Mouse (Mus musculus) adrenal gland, postnatal 4 days (tissue): ENCODE data around the gene Kif2b. TPM values are rescaled to one million over a fixed set of nuclear protein-coding genes. Genes with fewer than 3 reads are reported as not detected.

Experiments
- DNase-seq, 2 experiments: peaks; one replicate each; pipeline ENCODE4 v3.0.0; 2021 to 2022; ENCODE audit warnings: low spot score in 2 of 2, mixed read lengths in 2 of 2
- long read RNA-seq, 2 experiments: library from polyadenylated mRNA; stranded (forward); transcript quantifications; one replicate each; pipeline ENCODE4 v2.0.0; 2021
- total RNA-seq, 2 experiments: library from RNA; stranded (reverse); gene quantifications; 2 replicates each; pipeline ENCODE4 v1.2.3; 2021

The Kif2b gene
- not detected for total RNA-seq
- long read RNA-seq, experiment 1 = 0 reads
- long read RNA-seq, experiment 2 = 0 reads

- DNase-seq = no peak
These were observed at the start of gene Kif2b for GRCm38 (mm10) chr11:91577317-91577716. TSS of gene Kif2b (minus strand) at chr11:91577558.

DNA sequence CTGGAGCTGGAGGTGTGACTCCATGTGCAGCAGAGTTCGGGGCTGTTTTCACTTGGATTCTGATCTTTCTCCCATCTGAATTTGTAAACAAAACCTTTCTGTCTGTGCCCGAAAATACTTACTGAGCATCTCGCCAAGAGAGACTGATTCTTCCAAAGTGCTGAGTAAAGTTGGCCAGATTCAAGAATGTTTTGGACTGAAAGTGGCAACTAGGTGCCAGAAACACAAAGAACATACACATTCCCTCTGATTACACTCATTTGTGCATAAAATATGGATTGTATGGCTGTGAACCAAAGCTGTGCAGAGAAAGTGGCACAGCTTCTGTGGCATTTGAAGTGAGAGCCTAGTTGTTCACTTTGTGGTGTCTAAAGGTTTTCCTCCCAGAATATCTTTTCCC is 15.7 kb upstream of the Kif2b start:
- DNase-seq = no peak

GRCm38 (mm10) chr11:91576856-91577255 is 502 bp downstream of the Kif2b start:
- DNase-seq = no peak

- no peak for DNase-seq
These were observed 2.0 kb downstream of the Kif2b start for GRCm38 (mm10) chr11:91575406-91575805.

DNA sequence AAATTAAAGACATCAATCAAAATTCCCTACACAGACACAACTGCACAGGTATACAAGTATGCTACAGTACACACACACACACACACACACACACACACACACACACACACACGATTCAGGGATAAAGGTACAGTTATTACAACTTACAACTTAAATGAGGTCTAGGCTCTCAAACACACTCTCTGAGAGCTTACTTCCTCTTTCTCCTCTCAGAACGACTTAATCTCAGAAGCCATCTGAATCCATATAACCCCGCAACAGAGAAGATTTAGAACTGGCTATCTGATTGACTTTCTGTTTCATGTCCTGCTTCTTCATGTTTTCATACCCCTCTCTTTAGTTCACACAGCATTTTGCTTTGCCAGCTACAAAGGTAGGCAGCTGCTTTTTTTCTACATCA is 2.9 kb downstream of the Kif2b start:
- no peak for DNase-seq

GRCm38 (mm10) chr11:91530737-91531136 is 46.6 kb downstream of the Kif2b start:
- no peak for DNase-seq
